ENCODE assay signal across 25 mouse cellular contexts in the genomic region with DNA sequence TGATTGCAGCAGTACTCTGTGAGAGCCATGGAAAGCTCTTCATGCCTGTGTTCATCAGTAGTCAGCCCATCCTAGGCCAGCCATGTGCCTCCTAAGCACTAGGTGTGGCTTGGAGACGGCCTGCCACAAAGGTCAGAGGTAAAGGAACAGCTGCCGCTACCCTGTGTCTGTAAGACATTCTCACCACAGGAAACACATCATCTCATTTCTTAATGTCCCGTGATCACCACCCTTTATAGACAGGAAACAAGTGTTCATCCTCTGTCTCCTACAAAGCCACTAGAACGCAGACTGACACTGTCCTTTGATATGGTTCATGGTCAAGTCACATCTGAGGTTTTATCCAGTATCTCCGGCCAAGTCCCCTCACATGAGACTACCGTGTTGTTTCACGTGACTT.
DNase-seq lines count a peak whose midpoint lies in the region; ATAC-seq lines count a peak whose summit lies in the region.
"Had no signal": no experiment of that assay in that cellular context is flagged by ENCODE, and none has a peak within 500 bp of the region (broad histone marks: within the 10 kb centered on the region; RNA-seq: fewer than 3 reads in every experiment).

No protein-coding gene starts in this region.

- no peak overlapping the region for H3K4me2 ChIP-seq in midbrain, embryonic 14.5 days (ENCODE audit: low read length)
- H3K4me2 ChIP-seq in neural tube, embryonic 15.5 days: no peak overlapping the region
- H3K4me2 ChIP-seq: embryonic facial prominence, embryonic 13.5 days; embryonic facial prominence, embryonic 15.5 days; forebrain, embryonic 12.5 days had no signal

- peak; percentile 81 for DNase-seq in 416B (ENCODE audit: low read depth)
- DNase-seq in kidney, postnatal 10 days: no peak
- DNase-seq in midbrain, embryonic 14.5 days: no peak
- no peak for DNase-seq in kidney, postnatal 36 days
- DNase-seq: adrenal gland, adult 8-10 months; adrenal gland, postnatal 14 days; adrenal gland, postnatal 36 days; cerebellum, adult 11-12 months; cerebellum, adult 2 months; cerebellum, adult 9-10 months; cerebellum, postnatal 10 days; cerebellum, postnatal 25 days; embryo, embryonic 11 days had no signal

- no peak overlapping the region for H3K4me3 ChIP-seq in midbrain, embryonic 14.5 days (replicated peaks; ENCODE audit: low read depth, low read length)
- no peak overlapping the region for H3K4me3 ChIP-seq in neural tube, embryonic 15.5 days (replicated peaks)
- H3K4me3 ChIP-seq: embryonic facial prominence, embryonic 13.5 days; embryonic facial prominence, embryonic 15.5 days; erythroblast, embryonic 14.5 days; forebrain, embryonic 10.5 days; forebrain, embryonic 12.5 days had no signal

- H3K9ac ChIP-seq in midbrain, embryonic 14.5 days (replicated peaks; ENCODE audit: low read length): no peak overlapping the region
- H3K9ac ChIP-seq in neural tube, embryonic 15.5 days (replicated peaks): no peak overlapping the region
- H3K9ac ChIP-seq: embryonic facial prominence, embryonic 13.5 days; embryonic facial prominence, embryonic 15.5 days; forebrain, embryonic 12.5 days had no signal

- peak; percentile 36; the same call in 1 of the 2 replicates for ATAC-seq in common myeloid progenitor, adult 5-6 weeks (replicated peaks; ENCODE audit: low read depth, poor library complexity, severe bottlenecking)
- peak; percentile 64 for ATAC-seq in megakaryocyte, adult 5-6 weeks (ENCODE audit: poor library complexity, severe bottlenecking)
- peak; percentile 68; the same call in 1 of the 2 replicates for ATAC-seq in monocyte, adult 5-6 weeks (replicated peaks; ENCODE audit: insufficient number of reproducible peaks, low FRiP score, low TSS enrichment, poor library complexity, severe bottlenecking)
- no peak for ATAC-seq in midbrain, embryonic 14.5 days (ENCODE audit: low FRiP score, low TSS enrichment)
- ATAC-seq in neural tube, embryonic 15.5 days (ENCODE audit: low FRiP score): no peak
- ATAC-seq: activated CD4-positive, CD25-positive, alpha-beta regulatory T cell, adult 4 months; forebrain, embryonic 14.5 days; forebrain, embryonic 16.5 days had no signal

- H3K4me1 ChIP-seq in midbrain, embryonic 14.5 days (ENCODE audit: control insufficient read depth, insufficient read depth, low read length): peaks cover 13% of the 10 kb centered on the region
- H3K4me1 ChIP-seq in neural tube, embryonic 15.5 days: peaks cover 14% of the 10 kb centered on the region
- H3K4me1 ChIP-seq: embryonic facial prominence, embryonic 13.5 days; embryonic facial prominence, embryonic 15.5 days had no signal

- WGBS in midbrain, embryonic 14.5 days: 95% methylated on average over 7 of the region's 7 CpGs
- WGBS in neural tube, embryonic 15.5 days: 91% methylated on average over 7 of the region's 7 CpGs

- H3K9me3 ChIP-seq in midbrain, embryonic 14.5 days (ENCODE audit: control insufficient read depth, low read length): no peaks in the 10 kb centered on the region
- no peaks in the 10 kb centered on the region for H3K9me3 ChIP-seq in neural tube, embryonic 15.5 days (replicated peaks)
- H3K9me3 ChIP-seq: embryonic facial prominence, embryonic 13.5 days; embryonic facial prominence, embryonic 15.5 days; forebrain, embryonic 10.5 days; forebrain, embryonic 12.5 days had no signal

- H3K36me3 ChIP-seq in midbrain, embryonic 14.5 days (ENCODE audit: control insufficient read depth, insufficient read depth, low read length): no peaks in the 10 kb centered on the region
- H3K36me3 ChIP-seq in neural tube, embryonic 15.5 days: no peaks in the 10 kb centered on the region
- H3K36me3 ChIP-seq: embryonic facial prominence, embryonic 13.5 days; embryonic facial prominence, embryonic 15.5 days; forebrain, embryonic 10.5 days; forebrain, embryonic 12.5 days had no signal

- H3K27ac ChIP-seq in midbrain, embryonic 14.5 days (replicated peaks; ENCODE audit: low read depth, low read length): no peak overlapping the region
- no peak overlapping the region for H3K27ac ChIP-seq in neural tube, embryonic 15.5 days (replicated peaks)
- H3K27ac ChIP-seq: embryonic facial prominence, embryonic 13.5 days; embryonic facial prominence, embryonic 15.5 days; forebrain, embryonic 10.5 days; forebrain, embryonic 12.5 days had no signal

- no peaks in the 10 kb centered on the region for H3K27me3 ChIP-seq in midbrain, embryonic 14.5 days (ENCODE audit: control insufficient read depth, insufficient read depth, low read length)
- no peaks in the 10 kb centered on the region for H3K27me3 ChIP-seq in neural tube, embryonic 15.5 days (replicated peaks)
- H3K27me3 ChIP-seq: embryonic facial prominence, embryonic 13.5 days; embryonic facial prominence, embryonic 15.5 days; forebrain, embryonic 12.5 days had no signal

Comparison
In these comparisons a context has a peak if more than half of its experiments do, and no peak if none do; other contexts are left out.
1. ATAC-seq: peak in common myeloid progenitor, adult 5-6 weeks (single experiment), megakaryocyte, adult 5-6 weeks (single experiment) and monocyte, adult 5-6 weeks (single experiment); none in midbrain, embryonic 14.5 days (single experiment) and neural tube, embryonic 15.5 days (single experiment).